Mouse (Mus musculus) thymus, adult 2 months (tissue): ENCODE data around the gene Ube2j2.

Experiments
- CTCF ChIP-seq: fragments of 200-500 bp; IDR thresholded peaks from 2 replicates; pipeline ENCODE4 v1.5.1; 2012; ENCODE audit warnings: mild to moderate bottlenecking, control low read depth, low read length, moderate library complexity, borderline replicate concordance; ENCODE audit not compliant: control insufficient read depth, poor library complexity, insufficient read depth; ENCODE audit errors: extremely low read depth
- POLR2A ChIP-seq: fragments of 200-500 bp; IDR thresholded peaks from 2 replicates; pipeline ENCODE4 v1.6.1; 2012; ENCODE audit warnings: mild to moderate bottlenecking, low read length, control low read depth, moderate library complexity; ENCODE audit not compliant: control insufficient read depth, poor library complexity, insufficient read depth; ENCODE audit errors: extremely low read depth

GRCm38 (mm10) chr4:155896461-155896860 lies 47.2 kb upstream of the Ube2j2 start:
- TF ChIP-seq POLR2A (no peak), CTCF (no peak)
